Mouse (Mus musculus) forebrain, embryonic 14.5 days (tissue): ENCODE data around the gene Best1. TPM values are rescaled to one million over a fixed set of nuclear protein-coding genes. Genes with fewer than 3 reads are reported as not detected.

Source experiments
- ATAC-seq: fragments of 200-750 bp; cut with Nextera tagmentation; 2 replicates; pipeline ENCODE4 v1.8.0; 2017; ENCODE audit warnings: mild to moderate bottlenecking, moderate library complexity
- DNase-seq: peaks from one replicate; pipeline ENCODE4 v3.0.0-alpha.2; 2015; ENCODE audit warnings: low spot score
- H3K27ac ChIP-seq: fragments of 300-500 bp; sonication (generic); 2 replicates; pipeline ENCODE4 v1.5.1; 2014; ENCODE audit warnings: low read depth, mild to moderate bottlenecking, control low read depth, low read length, moderate library complexity
- H3K27me3 ChIP-seq: fragments of 300-500 bp; sonication (generic); replicated peaks from 2 replicates; pipeline ENCODE4 v1.6.1; 2014; ENCODE audit warnings: low read length, control low read depth, mixed read lengths; ENCODE audit not compliant: control insufficient read depth, insufficient read depth
- H3K36me3 ChIP-seq: fragments of 300-500 bp; sonication (generic); 2 replicates; pipeline ENCODE4 v1.6.1; 2014; ENCODE audit warnings: low read length, control low read depth; ENCODE audit not compliant: control insufficient read depth, insufficient read depth
- H3K4me1 ChIP-seq: fragments of 300-500 bp; sonication (generic); 2 replicates; pipeline ENCODE4 v1.6.1; 2014; ENCODE audit warnings: antibody characterized with exemption, low read length, control low read depth; ENCODE audit not compliant: control insufficient read depth, insufficient read depth
- H3K4me2 ChIP-seq: fragments of 300-500 bp; sonication (generic); 2 replicates; pipeline ENCODE4 v1.6.1; 2014; ENCODE audit warnings: mild to moderate bottlenecking, control low read depth, low read length
- H3K4me3 ChIP-seq: fragments of 300-500 bp; sonication (generic); 2 replicates; pipeline ENCODE4 v1.5.1; 2014; ENCODE audit warnings: low read depth, low read length, control low read depth
- H3K9ac ChIP-seq: fragments of 300-500 bp; sonication (generic); 2 replicates; pipeline ENCODE4 v1.6.1; 2014; ENCODE audit warnings: mild to moderate bottlenecking, low read length, control low read depth, moderate library complexity
- H3K9me3 ChIP-seq: fragments of 300-500 bp; sonication (generic); replicated peaks from 2 replicates; pipeline ENCODE4 v1.6.1; 2016; ENCODE audit warnings: low read length, control low read depth, mixed read lengths; ENCODE audit not compliant: control insufficient read depth
- WGBS: fragments of 180-500 bp; shearing (Covaris S2); extraction: QIAGEN DNeasy Blood & Tissue Kit; methylation state at CpG from one replicate; pipeline ENCODE4 v1.1.7; 2014; 5-methylcytosine and 5-hydroxymethylcytosine counted together
- polyA plus RNA-seq: library from polyadenylated mRNA; unstranded; fragments of >200 nt; fragmentation: Nextera tagmentation; extraction: Ambion mirVana; gene quantifications from 2 replicates; pipeline ENCODE4 v1.2.1, GENCODE M21; 2014

Best1 gene
- polyA plus RNA-seq, 1 experiment from 2014 or later, result 1.4 TPM

DNA sequence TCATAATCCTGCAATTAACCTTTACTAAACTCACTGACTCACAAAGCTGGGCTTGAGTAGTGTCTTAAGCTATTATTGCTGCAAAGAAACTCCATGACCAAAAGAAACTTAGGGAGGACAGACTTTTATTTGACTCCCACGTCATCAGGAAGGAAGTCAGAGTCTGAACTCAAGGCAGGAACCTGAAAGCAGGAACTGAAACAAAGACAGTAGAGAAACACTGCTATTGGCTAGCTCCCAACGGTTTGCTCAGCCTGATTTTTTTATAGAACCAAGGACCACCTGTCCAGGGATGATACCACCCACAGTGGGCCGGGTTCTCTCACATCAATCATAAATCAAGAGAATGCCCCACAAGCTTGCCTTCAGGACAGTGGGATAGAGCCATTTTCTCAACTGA, 49.0 kb downstream of the Best1 start:
- no peaks in the 10 kb centered on the region for H3K27me3 ChIP-seq
- no peak for ATAC-seq

DNA sequence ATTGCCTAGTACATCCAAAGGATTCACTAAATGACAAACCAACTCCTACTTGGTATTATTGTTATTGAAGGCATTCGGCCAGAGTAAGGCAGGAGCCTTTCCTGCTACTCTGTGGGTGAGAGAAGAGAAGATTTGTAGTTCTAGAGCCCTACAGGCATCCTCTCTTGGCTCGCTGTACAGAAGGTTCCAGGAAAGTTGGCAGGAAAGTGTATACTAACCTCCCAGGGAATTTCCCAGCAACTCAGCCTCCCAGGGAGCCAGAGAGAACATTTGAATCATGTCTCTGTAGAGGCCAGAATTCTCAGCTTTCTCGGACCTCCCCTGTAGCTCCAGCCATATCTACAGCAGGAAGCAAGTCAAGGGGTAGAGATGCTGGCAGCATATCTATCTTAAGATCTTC, 54.4 kb downstream of the Best1 start:
- Histone ChIP-seq H3K9ac (no peak overlapping the region), H3K9me3 (no peaks in the 10 kb centered on the region), H3K36me3 (no peaks in the 10 kb centered on the region), H3K4me3 (no peak overlapping the region), H3K4me1 (no peaks in the 10 kb centered on the region), H3K27ac (no peak overlapping the region), H3K27me3 (no peaks in the 10 kb centered on the region), H3K4me2 (no peak overlapping the region)
- no peak for DNase-seq
- 87% methylated on average over 3 of the region's 3 CpGs for WGBS
- no peak for ATAC-seq

More for the DNA sequence above, 49.0 kb downstream of the Best1 start:
- Histone ChIP-seq H3K9ac (no peak overlapping the region), H3K4me1 (peaks cover 4% of the 10 kb centered on the region; the same call in 1 of the 2 replicates), H3K4me3 (no peak overlapping the region), H3K27ac (no peak overlapping the region), H3K4me2 (no peak overlapping the region), H3K36me3 (no peaks in the 10 kb centered on the region), H3K9me3 (no peaks in the 10 kb centered on the region)
- no peak for DNase-seq
- WGBS, result 76% methylated on average over 3 of the region's 3 CpGs

DNA sequence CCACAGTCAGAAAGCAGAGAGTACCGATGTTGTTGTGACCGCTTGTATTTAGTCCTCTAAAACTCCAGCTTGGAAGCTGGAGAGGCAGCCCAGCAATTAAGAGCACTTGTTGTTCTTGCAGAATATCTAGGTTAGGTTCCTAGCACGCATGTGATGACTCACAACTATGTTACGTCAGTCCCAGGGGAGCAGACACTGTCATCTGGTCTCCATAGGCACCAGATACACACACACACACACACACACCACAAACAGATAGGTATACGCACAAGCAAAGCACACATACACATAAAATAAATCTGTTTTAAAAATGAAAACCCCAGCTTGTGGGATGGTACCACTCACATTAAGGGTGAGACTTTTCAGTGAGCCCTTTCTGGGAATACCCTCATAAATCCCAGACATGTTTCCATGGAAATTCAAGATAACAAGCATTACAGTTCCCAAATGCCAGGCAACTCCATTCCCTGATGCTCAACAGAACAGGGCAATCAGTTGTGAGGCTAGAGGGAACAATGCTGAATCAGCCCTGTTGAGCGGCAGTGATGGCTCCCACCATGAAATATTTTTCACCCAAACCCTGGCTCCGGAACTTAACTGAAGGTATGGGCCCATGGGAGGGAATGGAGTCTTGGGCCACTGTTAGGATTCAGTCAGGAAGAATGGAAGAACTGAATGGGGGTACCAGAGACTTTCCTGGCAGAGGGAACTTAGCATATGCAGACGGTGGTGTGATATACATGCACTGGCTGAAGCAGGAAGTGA, 55.5 kb downstream of the Best1 start:
- H3K9me3 ChIP-seq, result no peaks in the 10 kb centered on the region
- no peaks in the 10 kb centered on the region for H3K36me3 ChIP-seq
- no peak overlapping the region for H3K4me2 ChIP-seq
- H3K27me3 ChIP-seq, result no peaks in the 10 kb centered on the region
- no peak for DNase-seq
- WGBS, result 91% methylated on average over 8 of the region's 8 CpGs
- H3K9ac ChIP-seq, result no peak overlapping the region
- no peak overlapping the region for H3K27ac ChIP-seq
- ATAC-seq, result no peak
- no peak overlapping the region for H3K4me3 ChIP-seq
- H3K4me1 ChIP-seq, result no peaks in the 10 kb centered on the region

DNA sequence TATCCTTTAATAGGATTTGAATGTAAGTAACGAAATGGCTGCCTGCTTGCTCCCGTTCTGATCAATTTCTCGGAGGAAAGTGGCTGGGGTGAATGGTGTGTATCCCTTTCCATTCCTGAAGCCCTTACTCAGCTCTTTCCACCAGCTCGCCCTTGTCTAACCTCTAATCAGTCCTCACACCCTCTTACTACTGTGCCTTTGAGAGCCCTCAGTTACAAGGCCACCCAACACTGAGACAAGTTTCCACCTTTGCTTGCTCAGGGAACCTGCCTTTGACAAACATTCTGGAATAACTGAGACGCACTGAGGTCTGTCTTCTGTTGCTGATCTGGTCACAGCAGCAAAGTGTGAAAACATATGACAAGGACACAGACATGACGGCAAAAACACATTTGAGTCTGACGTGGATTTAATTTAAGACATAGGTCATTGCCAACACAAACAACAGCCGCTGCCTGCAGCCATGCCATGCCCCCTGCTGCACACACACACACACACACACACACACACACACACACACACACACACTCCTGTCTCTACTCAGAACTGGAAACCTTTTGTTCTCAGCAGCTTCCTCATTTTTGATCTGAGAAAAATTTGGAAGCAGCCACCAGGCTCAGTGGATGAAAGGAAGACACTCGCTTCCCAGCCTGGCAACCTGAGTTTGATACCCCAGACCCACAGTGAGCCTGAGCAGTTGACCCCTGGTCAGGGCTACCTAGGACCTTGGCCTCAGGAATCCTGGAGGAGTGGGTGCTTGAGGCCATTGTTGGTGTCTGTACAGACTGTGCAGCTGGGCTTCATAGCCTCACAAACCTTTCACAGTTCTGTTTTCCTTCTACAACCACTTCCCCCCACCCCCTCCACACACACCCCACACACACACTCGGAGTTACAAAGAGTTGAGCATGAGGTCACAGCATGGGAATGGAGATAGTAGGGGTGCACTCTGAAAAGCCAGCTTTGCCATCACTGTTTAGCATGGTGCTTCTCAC, 58.6 kb downstream of the Best1 start:
- no peak overlapping the region for H3K9ac ChIP-seq
- H3K27ac ChIP-seq, result no peak overlapping the region
- H3K4me2 ChIP-seq, result no peak overlapping the region
- no peak overlapping the region for H3K4me3 ChIP-seq
- ATAC-seq (no peak), DNase-seq (no peak)
- no peaks in the 10 kb centered on the region for H3K9me3 ChIP-seq
- H3K27me3 ChIP-seq, result no peaks in the 10 kb centered on the region
- H3K4me1 ChIP-seq, result no peaks in the 10 kb centered on the region
- WGBS, result 71% methylated on average over 10 of the region's 10 CpGs
- no peaks in the 10 kb centered on the region for H3K36me3 ChIP-seq

DNA sequence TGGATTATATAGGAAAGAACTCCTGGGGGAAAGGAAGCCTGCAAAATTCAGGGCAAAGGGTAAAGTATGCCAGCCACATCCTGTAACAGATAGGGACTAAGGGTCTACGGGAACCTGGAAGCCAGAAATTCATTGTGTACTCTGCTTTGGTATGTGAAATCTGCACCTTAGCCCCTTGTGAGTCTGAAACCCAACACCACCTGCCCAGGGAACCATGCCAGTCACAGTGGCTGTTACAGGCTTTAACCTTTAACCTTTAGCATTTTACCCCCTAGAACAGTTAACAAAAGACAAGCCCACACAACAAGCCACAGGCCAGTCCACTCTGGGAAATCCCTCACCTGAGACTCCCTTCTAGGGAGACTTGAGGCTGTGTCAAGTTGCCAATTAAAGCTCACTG, 59.6 kb downstream of the Best1 start:
- 64% methylated on average over 1 of the region's 1 CpGs for WGBS

DNA sequence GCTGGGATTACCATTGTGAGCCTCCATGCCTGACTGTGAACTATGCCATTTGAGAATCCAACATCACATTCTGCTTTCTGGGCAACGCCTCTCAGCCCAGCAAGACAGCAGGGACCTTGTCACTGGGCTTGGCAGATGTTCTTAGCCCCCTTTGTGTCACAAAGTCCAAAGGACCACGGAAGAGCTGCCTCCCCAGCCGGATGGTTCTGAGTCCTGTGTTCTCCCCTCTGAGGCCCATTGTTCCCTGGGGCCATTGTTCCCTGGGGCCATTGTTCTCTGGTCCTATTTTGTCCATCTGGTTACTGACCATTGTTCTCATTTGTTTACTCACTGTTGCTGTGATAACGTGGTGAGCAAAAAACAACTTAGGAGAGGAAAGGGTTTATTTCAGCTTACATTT, 60.5 kb downstream of the Best1 start:
- H3K4me2 ChIP-seq, result no peak overlapping the region
- H3K27me3 ChIP-seq, result no peaks in the 10 kb centered on the region
- no peak overlapping the region for H3K9ac ChIP-seq
- H3K4me3 ChIP-seq, result no peak overlapping the region
- H3K36me3 ChIP-seq, result no peaks in the 10 kb centered on the region
- no peak overlapping the region for H3K27ac ChIP-seq
- H3K4me1 ChIP-seq, result no peaks in the 10 kb centered on the region
- WGBS, result 9% methylated on average over 4 of the region's 4 CpGs
- no peaks in the 10 kb centered on the region for H3K9me3 ChIP-seq
- DNase-seq, result no peak
- no peak for ATAC-seq

More for the DNA sequence above, 59.6 kb downstream of the Best1 start:
- H3K9ac ChIP-seq, result no peak overlapping the region
- no peaks in the 10 kb centered on the region for H3K36me3 ChIP-seq
- no peak overlapping the region for H3K4me3 ChIP-seq
- ATAC-seq (no peak), DNase-seq (no peak)
- no peak overlapping the region for H3K4me2 ChIP-seq
- H3K27me3 ChIP-seq, result no peaks in the 10 kb centered on the region
- H3K27ac ChIP-seq, result no peak overlapping the region
- no peaks in the 10 kb centered on the region for H3K4me1 ChIP-seq
- H3K9me3 ChIP-seq, result no peaks in the 10 kb centered on the region

DNA sequence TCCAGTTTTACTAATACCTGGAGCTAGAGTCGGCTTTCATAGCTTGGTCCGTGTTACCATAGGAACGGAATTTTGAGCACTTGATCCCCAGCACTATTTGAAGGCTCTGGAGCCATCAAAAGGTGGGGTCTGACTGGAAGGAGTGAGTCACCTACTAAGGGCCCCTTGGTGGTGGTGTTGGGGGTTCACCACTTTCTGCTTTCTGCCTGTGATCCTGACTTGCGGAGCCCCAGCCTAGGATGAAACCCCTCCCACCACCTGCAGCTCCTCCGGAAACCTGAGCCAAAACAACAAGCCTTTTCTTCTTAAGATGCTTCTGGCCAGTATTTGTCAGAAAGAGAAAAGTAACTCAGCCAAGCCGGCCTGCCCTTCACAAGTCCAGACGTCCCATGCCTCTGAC, 61.6 kb downstream of the Best1 start:
- ATAC-seq, result no peak

DNA sequence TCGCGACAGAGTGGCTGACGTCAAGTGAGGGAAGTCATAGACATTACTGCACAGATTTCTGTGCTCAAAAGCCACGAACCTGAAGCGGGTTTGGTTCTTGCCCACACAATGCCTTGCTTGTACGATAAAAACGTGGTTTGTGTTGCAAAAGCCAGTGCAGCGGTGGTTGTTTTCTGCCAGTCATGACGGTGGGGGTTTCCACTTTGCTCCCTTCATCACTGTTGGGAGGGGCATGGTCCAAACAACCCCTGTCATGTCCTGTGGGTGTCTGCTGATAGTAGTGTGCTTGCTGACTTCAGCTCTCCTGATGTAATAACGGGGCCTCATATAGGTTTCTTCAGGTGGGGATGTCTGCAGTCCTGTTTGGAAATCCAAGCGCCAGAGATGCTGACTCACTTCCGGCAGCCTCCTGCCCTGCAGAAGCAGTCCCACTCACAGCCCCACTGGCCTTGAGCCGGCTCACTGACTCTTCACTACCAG, 62.6 kb downstream of the Best1 start:
- H3K36me3 ChIP-seq, result no peaks in the 10 kb centered on the region
- no peak overlapping the region for H3K27ac ChIP-seq
- 80% methylated on average over 13 of the region's 13 CpGs for WGBS
- DNase-seq (no peak), ATAC-seq (no peak)
- no peak overlapping the region for H3K4me3 ChIP-seq
- H3K4me1 ChIP-seq, result no peaks in the 10 kb centered on the region
- no peaks in the 10 kb centered on the region for H3K27me3 ChIP-seq
- H3K9me3 ChIP-seq, result no peaks in the 10 kb centered on the region
- no peak overlapping the region for H3K4me2 ChIP-seq
- H3K9ac ChIP-seq, result no peak overlapping the region

More for the DNA sequence above, 61.6 kb downstream of the Best1 start:
- DNase-seq, result no peak
- WGBS, result 60% methylated on average over 7 of the region's 7 CpGs
- no peaks in the 10 kb centered on the region for H3K4me1 ChIP-seq
- H3K27me3 ChIP-seq, result no peaks in the 10 kb centered on the region
- no peaks in the 10 kb centered on the region for H3K36me3 ChIP-seq
- no peak overlapping the region for H3K9ac ChIP-seq
- no peak overlapping the region for H3K27ac ChIP-seq
- no peak overlapping the region for H3K4me2 ChIP-seq
- no peak overlapping the region for H3K4me3 ChIP-seq
- H3K9me3 ChIP-seq, result no peaks in the 10 kb centered on the region
